In genomic region chr2:25194486-25195171, GRCm38 (mm10) we compare ENCODE assay signal across 8 mouse cellular contexts. TPM values are rescaled to one million over a fixed set of nuclear protein-coding genes. Genes with fewer than 3 reads are reported as not detected.
DNase-seq lines count a peak whose midpoint lies in the region; ATAC-seq and TF ChIP-seq lines count a peak whose summit lies in the region.

No protein-coding gene starts in this region.

- no peak for ATAC-seq in embryonic facial prominence, embryonic 15.5 days (ENCODE audit: insufficient number of reproducible peaks, low FRiP score, low TSS enrichment, low read depth)
- no peak for ATAC-seq in liver, embryonic 13.5 days (ENCODE audit: low read depth)
- no peak for ATAC-seq in stomach, postnatal 0 days (ENCODE audit: low FRiP score, low TSS enrichment)

- DNase-seq in layer of hippocampus, adult 2 months (ENCODE audit: low spot score in 2 of 2), result no peak
- no peak for DNase-seq in layer of hippocampus, adult 18-20 months (ENCODE audit: low spot score in 2 of 2)
- DNase-seq in liver, embryonic 13.5 days, result no peak
- DNase-seq in stomach, postnatal 0 days (ENCODE audit: low spot score), result no peak
- no peak for DNase-seq in layer of hippocampus, adult 8-10 months (ENCODE audit: low spot score in 2 of 2)
- DNase-seq in yolk sac, embryonic 10.5 days (ENCODE audit: low spot score), result no peak
- DNase-seq in urinary bladder, postnatal 14 days (ENCODE audit: low spot score), result no peak

- peaks cover 26% of the 10 kb centered on the region for H3K27me3 ChIP-seq in embryonic facial prominence, embryonic 15.5 days
- no peaks in the 10 kb centered on the region for H3K27me3 ChIP-seq in liver, embryonic 13.5 days
- H3K27me3 ChIP-seq in stomach, postnatal 0 days (ENCODE audit: control insufficient read depth, insufficient read depth, low read length), result no peaks in the 10 kb centered on the region

- 81% methylated on average over 17 of the region's 17 CpGs for WGBS in embryonic facial prominence, embryonic 15.5 days
- WGBS in liver, embryonic 13.5 days (ENCODE audit: insufficient replicate concordance), result 35% methylated on average over 17 of the region's 17 CpGs
- 77% methylated on average over 17 of the region's 17 CpGs for WGBS in stomach, postnatal 0 days

- no peak for TF ChIP-seq CTCF in layer of hippocampus, adult 2 months (conservative IDR thresholded peaks at IDR 0.05)
- no peak for TF ChIP-seq CTCF in stomach, postnatal 0 days (IDR thresholded peaks at IDR 0.05; ENCODE audit: low read depth)

- H3K4me2 ChIP-seq in embryonic facial prominence, embryonic 15.5 days (replicated peaks), result peak overlapping the region; percentile 45
- peak overlapping the region; percentile 80 for H3K4me2 ChIP-seq in liver, embryonic 13.5 days
- H3K4me2 ChIP-seq in stomach, postnatal 0 days (replicated peaks; ENCODE audit: low read depth), result peak overlapping the region; percentile 62

- H3K9ac ChIP-seq in embryonic facial prominence, embryonic 15.5 days, result no peak overlapping the region
- peak overlapping the region; percentile 70 for H3K9ac ChIP-seq in liver, embryonic 13.5 days
- H3K9ac ChIP-seq in stomach, postnatal 0 days (ENCODE audit: low read length), result peak overlapping the region; percentile 65; the same call in 1 of the 2 replicates

- peaks cover 32% of the 10 kb centered on the region for H3K4me1 ChIP-seq in embryonic facial prominence, embryonic 15.5 days
- peaks cover 53% of the 10 kb centered on the region for H3K4me1 ChIP-seq in liver, embryonic 13.5 days (replicated peaks)
- peaks cover 4% of the 10 kb centered on the region; the same call in 1 of the 2 replicates for H3K4me1 ChIP-seq in stomach, postnatal 0 days (replicated peaks; ENCODE audit: control insufficient read depth, insufficient read depth)

- H3K27ac ChIP-seq in layer of hippocampus, adult 2 months, result 0 out of 2 replicates have a peak overlapping the region, but pooled peaks have one; percentile 39
- 0 out of 2 replicates have a peak overlapping the region, but pooled peaks have one; percentile 28 for H3K27ac ChIP-seq in embryonic facial prominence, embryonic 15.5 days (replicated peaks)
- H3K27ac ChIP-seq in liver, embryonic 13.5 days, result peak overlapping the region; percentile 91
- peak overlapping the region; percentile 93 for H3K27ac ChIP-seq in stomach, postnatal 0 days (replicated peaks)

- no peaks in the 10 kb centered on the region for H3K9me3 ChIP-seq in embryonic facial prominence, embryonic 15.5 days (replicated peaks)
- no peaks in the 10 kb centered on the region for H3K9me3 ChIP-seq in liver, embryonic 13.5 days (replicated peaks)
- H3K9me3 ChIP-seq in stomach, postnatal 0 days (ENCODE audit: control insufficient read depth, low read length), result no peaks in the 10 kb centered on the region

- H3K36me3 ChIP-seq in embryonic facial prominence, embryonic 15.5 days, result peaks cover 15% of the 10 kb centered on the region
- H3K36me3 ChIP-seq in liver, embryonic 13.5 days, result peaks cover 18% of the 10 kb centered on the region
- H3K36me3 ChIP-seq in stomach, postnatal 0 days (ENCODE audit: control insufficient read depth, insufficient read depth, low read length), result 0 out of 2 replicates have a peak, but pooled peaks cover under 1% of the 10 kb centered on the region

- TF ChIP-seq EP300 in stomach, postnatal 0 days (optimal IDR thresholded peaks at IDR 0.05), result no peak

- no peak overlapping the region for H3K4me3 ChIP-seq in layer of hippocampus, adult 2 months
- no peak overlapping the region; the same call in 1 of the 2 replicates for H3K4me3 ChIP-seq in embryonic facial prominence, embryonic 15.5 days (replicated peaks)
- H3K4me3 ChIP-seq in liver, embryonic 13.5 days (replicated peaks), result peak overlapping the region; percentile 60
- H3K4me3 ChIP-seq in stomach, postnatal 0 days (ENCODE audit: low read depth, low read length), result peak overlapping the region; percentile 42; the same call in 1 of the 2 replicates

RNA-seq across cellular contexts. Expression of gene Tor4a, which starts 2.1 kb away (rescaled TPM):
- 1 to 10 TPM; 2.2 to 3.0 TPM for total RNA-seq in layer of hippocampus, adult 2 months (2021)
- total RNA-seq in layer of hippocampus, adult 18-20 months (2021), result 1 to 10 TPM; 1.9 to 2.3 TPM
- polyA plus RNA-seq in embryonic facial prominence, embryonic 15.5 days (2015; fragmentation: Nextera tagmentation; extraction: Ambion mirVana), result 9.3 and 10.5 TPM in 2 replicates
- 5.5 and 6.0 TPM in 2 replicates for polyA plus RNA-seq in liver, embryonic 13.5 days (2015; fragmentation: Nextera tagmentation; extraction: Ambion mirVana)
- polyA plus RNA-seq in stomach, postnatal 0 days (2015; fragmentation: Nextera tagmentation; extraction: Ambion mirVana), result 13.1 and 13.7 TPM in 2 replicates
- 1 to 10 TPM; 2.2 to 4.6 (median 2.8) TPM for total RNA-seq in layer of hippocampus, adult 8-10 months (2022)

RNA-seq across cellular contexts. Expression of gene Nrarp, which starts 14.1 kb away (rescaled TPM):
- total RNA-seq in layer of hippocampus, adult 2 months (2021), result 10 to 100 TPM; 21.3 to 21.9 TPM
- 10 to 100 TPM; 19.5 to 21.0 TPM for total RNA-seq in layer of hippocampus, adult 18-20 months (2021)
- polyA plus RNA-seq in embryonic facial prominence, embryonic 15.5 days (2015; fragmentation: Nextera tagmentation; extraction: Ambion mirVana), result 26.8 and 26.9 TPM in 2 replicates
- polyA plus RNA-seq in liver, embryonic 13.5 days (2015; fragmentation: Nextera tagmentation; extraction: Ambion mirVana), result 2.5 and 2.6 TPM in 2 replicates
- 25.3 and 25.6 TPM in 2 replicates for polyA plus RNA-seq in stomach, postnatal 0 days (2015; fragmentation: Nextera tagmentation; extraction: Ambion mirVana)
- total RNA-seq in layer of hippocampus, adult 8-10 months (2022), result 10 to 100 TPM; 16.9 to 20.4 (median 19.5) TPM

RNA-seq across cellular contexts. Expression of gene Nelfb, which starts 16.7 kb away (rescaled TPM):
- 10 to 100 TPM; 57.0 to 58.5 TPM for total RNA-seq in layer of hippocampus, adult 2 months (2021)
- 10 to 100 TPM; 56.7 to 60.0 TPM for total RNA-seq in layer of hippocampus, adult 18-20 months (2021)
- 114 and 115 TPM in 2 replicates for polyA plus RNA-seq in embryonic facial prominence, embryonic 15.5 days (2015; fragmentation: Nextera tagmentation; extraction: Ambion mirVana)
- 42.8 and 43.3 TPM in 2 replicates for polyA plus RNA-seq in liver, embryonic 13.5 days (2015; fragmentation: Nextera tagmentation; extraction: Ambion mirVana)
- polyA plus RNA-seq in stomach, postnatal 0 days (2015; fragmentation: Nextera tagmentation; extraction: Ambion mirVana), result 58.6 and 59.1 TPM in 2 replicates
- 10 to 100 TPM; 56.7 to 64.9 (median 64.0) TPM for total RNA-seq in layer of hippocampus, adult 8-10 months (2022)

RNA-seq across cellular contexts. Expression of gene Stpg3, which starts 19.8 kb away (rescaled TPM):
- under 1 TPM in 1 of 2 experiments, not detected in 1; 0.33 TPM for total RNA-seq in layer of hippocampus, adult 2 months (2021)
- total RNA-seq in layer of hippocampus, adult 18-20 months (2021), result under 1 TPM; 0.18 to 0.25 TPM
- polyA plus RNA-seq in embryonic facial prominence, embryonic 15.5 days (2015; fragmentation: Nextera tagmentation; extraction: Ambion mirVana), result not detected in 2 replicates
- not detected in 2 replicates for polyA plus RNA-seq in liver, embryonic 13.5 days (2015; fragmentation: Nextera tagmentation; extraction: Ambion mirVana)
- not detected in 2 replicates for polyA plus RNA-seq in stomach, postnatal 0 days (2015; fragmentation: Nextera tagmentation; extraction: Ambion mirVana)
- under 1 TPM in 2 of 4 experiments, not detected in 2; 0.27 to 0.29 TPM for total RNA-seq in layer of hippocampus, adult 8-10 months (2022)

RNA-seq across cellular contexts. Expression of gene Fam166a, which starts 23.9 kb away (rescaled TPM):
- total RNA-seq in layer of hippocampus, adult 2 months (2021), result not detected
- under 1 TPM in 1 of 2 experiments, not detected in 1; 0.69 TPM for total RNA-seq in layer of hippocampus, adult 18-20 months (2021)
- polyA plus RNA-seq in embryonic facial prominence, embryonic 15.5 days (2015; fragmentation: Nextera tagmentation; extraction: Ambion mirVana), result 0.77 TPM in 1 of 2 replicates, not detected in the other
- polyA plus RNA-seq in liver, embryonic 13.5 days (2015; fragmentation: Nextera tagmentation; extraction: Ambion mirVana), result not detected in 2 replicates
- polyA plus RNA-seq in stomach, postnatal 0 days (2015; fragmentation: Nextera tagmentation; extraction: Ambion mirVana), result 0.92 TPM in 1 of 2 replicates, not detected in the other
- total RNA-seq in layer of hippocampus, adult 8-10 months (2022), result not detected

Comparison
In these comparisons a context has a peak if more than half of its experiments do, and no peak if none do; other contexts are left out.
1. H3K27ac ChIP-seq: peak in every context shown above with its lines; median percentile 93 in stomach, postnatal 0 days; 91 in liver, embryonic 13.5 days; 39 in layer of hippocampus, adult 2 months; 28 in embryonic facial prominence, embryonic 15.5 days.
2. H3K4me3 ChIP-seq: peak in liver, embryonic 13.5 days (single experiment) and stomach, postnatal 0 days (single experiment); none in layer of hippocampus, adult 2 months (single experiment) and embryonic facial prominence, embryonic 15.5 days (single experiment).
3. Peak in every context shown above with its lines, with median percentiles within 50 percentile points of each other: H3K4me2 ChIP-seq.